Mouse (Mus musculus) heart, adult 2 months (tissue): ENCODE data around the gene Klhl24. TPM values are rescaled to one million over a fixed set of nuclear protein-coding genes. Genes with fewer than 3 reads are reported as not detected.
A peak's percentile ranks its signal among the peaks of the same experiment; 100 is the strongest.

Experiments used
- DNase-seq, 2 experiments: peaks; one replicate each; pipeline ENCODE4 v3.0.0; 2021
- H3K27ac ChIP-seq: fragments of 200-600 bp; 2 replicates; pipeline ENCODE4 v1.8.1; 2022
- H3K27me3 ChIP-seq: fragments of 200-500 bp; 2 replicates; pipeline ENCODE4 v1.6.1; 2012; ENCODE audit warnings: mild to moderate bottlenecking, low read length, inconsistent platforms, mixed read lengths; ENCODE audit not compliant: control insufficient read depth, insufficient read depth
- H3K36me3 ChIP-seq: fragments of 200-500 bp; 2 replicates; pipeline ENCODE4 v1.6.1; 2012; ENCODE audit warnings: low read length, inconsistent platforms; ENCODE audit not compliant: control insufficient read depth, insufficient read depth
- H3K4me1 ChIP-seq: fragments of 200-500 bp; 2 replicates; pipeline ENCODE4 v1.6.1; 2011; ENCODE audit warnings: low read length; ENCODE audit not compliant: control insufficient read depth, insufficient read depth
- H3K4me3 ChIP-seq: fragments of 200-600 bp; 2 replicates; pipeline ENCODE4 v1.8.1; 2022
- H3K79me2 ChIP-seq: fragments of 200-500 bp; replicated peaks from 2 replicates; pipeline ENCODE4 v1.6.1; 2012; ENCODE audit warnings: mild to moderate bottlenecking, inconsistent platforms, low read length, moderate library complexity, mixed read lengths; ENCODE audit not compliant: control insufficient read depth, insufficient read depth
- H3K9ac ChIP-seq: fragments of 200-500 bp; 2 replicates; pipeline ENCODE4 v1.6.1; 2012; ENCODE audit warnings: low read depth, mild to moderate bottlenecking, control low read depth, inconsistent platforms, low read length, mixed read lengths
- CTCF ChIP-seq: fragments of 200-600 bp; IDR thresholded peaks from 2 replicates; pipeline ENCODE4 v1.8.1; 2022; ENCODE audit warnings: antibody characterized with exemption, mild to moderate bottlenecking, moderate library complexity
- EP300 ChIP-seq: fragments of 200-500 bp; IDR thresholded peaks from 2 replicates; pipeline ENCODE4 v1.6.1; 2011; ENCODE audit warnings: low read depth, low read length, control low read depth; ENCODE audit not compliant: insufficient read depth
- POLR2A ChIP-seq: fragments of 200-500 bp; IDR thresholded peaks from 2 replicates; pipeline ENCODE4 v1.6.1; 2011; ENCODE audit warnings: mild to moderate bottlenecking, low read depth, low read length, control low read depth; ENCODE audit not compliant: insufficient read depth
- WGBS: fragments of 180-500 bp; shearing (Covaris S2); methylation state at CpG from one replicate; pipeline ENCODE4 v1.1.7; 2018; 5-methylcytosine and 5-hydroxymethylcytosine counted together
- intact Hi-C: fragments of 180-260 bp; cut with DNase I; formaldehyde crosslinking; loops from one replicate; pipeline ENCODE4 v1.15.1; 2025
- polyA plus RNA-seq: library from polyadenylated mRNA; depleted of rRNA; stranded (reverse); fragments of >200 nt; gene quantifications from 2 replicates; pipeline ENCODE4 v1.2.3, GENCODE M21; 2012
- total RNA-seq, 2 experiments: library from RNA; stranded (reverse); gene quantifications; 2 replicates each; pipeline ENCODE4 v1.2.3; 2021

The Klhl24 gene
- total and polyA plus RNA-seq, 3 experiments = 43.7 to 323 (median 256) TPM

DNA sequence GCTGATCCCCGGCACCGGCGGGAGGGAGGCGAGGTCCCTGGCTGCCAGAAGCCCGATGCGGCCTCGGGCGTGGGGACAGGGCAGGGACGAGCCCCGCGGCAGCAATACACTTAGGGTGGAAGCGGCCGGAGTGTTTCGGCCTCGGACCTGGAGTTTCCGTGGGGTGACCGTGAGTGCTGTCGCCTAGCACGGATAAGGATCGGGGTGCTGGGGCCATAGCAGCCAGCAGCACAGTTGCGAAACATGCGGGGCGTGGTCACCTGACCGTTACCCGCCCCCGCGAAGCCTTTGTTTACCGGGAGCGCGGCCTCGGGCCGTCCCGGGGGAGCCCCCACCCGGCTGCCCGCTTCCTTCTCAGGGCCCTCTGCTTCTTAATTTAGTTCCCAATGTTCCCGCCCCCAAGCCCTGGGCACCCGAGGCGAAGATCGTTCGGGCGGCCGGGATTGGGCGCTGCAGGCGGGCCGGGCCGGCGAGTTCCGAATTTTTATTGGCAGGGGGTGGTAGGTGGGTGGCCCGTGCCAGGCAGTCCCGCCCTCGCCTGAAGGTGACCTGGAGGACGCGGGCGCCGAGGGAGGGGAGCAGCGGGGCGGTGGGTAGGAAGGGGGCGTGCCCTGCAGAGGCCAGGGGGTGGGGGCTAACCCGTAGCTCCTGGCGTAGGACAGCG is 501 bp downstream of the Klhl24 start:
- H3K27ac ChIP-seq = peak overlapping the region; percentile 100
- no peaks in the 10 kb centered on the region for H3K27me3 ChIP-seq
- TF ChIP-seq POLR2A (no peak; the same call in 1 of the 2 replicates), EP300 (0 out of 2 replicates have a peak, but pooled peaks have one; percentile 7)
- intact Hi-C loops = loop anchor here (1.0 to 10.0 kb wide), 7 partner anchors 43 to 373 kb away; partner anchors contain the start of genes Klhl6, Parl and Yeats2
- H3K36me3 ChIP-seq = peaks cover 25% of the 10 kb centered on the region
- peak overlapping the region; percentile 100 for H3K4me3 ChIP-seq
- peaks cover 9% of the 10 kb centered on the region for H3K4me1 ChIP-seq
- under 1% methylated on average over 61 of the region's 61 CpGs for WGBS
- 0 out of 2 replicates have a peak, but pooled peaks cover 2% of the 10 kb centered on the region for H3K79me2 ChIP-seq
- peak overlapping the region; percentile 96 for H3K9ac ChIP-seq
- peak; percentile 94 to 98 for DNase-seq

- Histone ChIP-seq H3K27me3 (no peaks in the 10 kb centered on the region), H3K27ac (peak overlapping the region; percentile 100), H3K4me3 (peak overlapping the region; percentile 100), H3K36me3 (peaks cover 27% of the 10 kb centered on the region), H3K9ac (peak overlapping the region; percentile 96), H3K79me2 (0 out of 2 replicates have a peak, but pooled peaks cover 4% of the 10 kb centered on the region), H3K4me1 (peaks cover 9% of the 10 kb centered on the region)
- DNase-seq = no peak
- TF ChIP-seq EP300 (no peak), POLR2A (peak; percentile 19; the same call in 1 of the 2 replicates), CTCF (no peak)
- WGBS = under 1% methylated on average over 4 of the region's 4 CpGs
- intact Hi-C loops = loop anchor here (5.0 to 10.0 kb wide), 5 partner anchors 66 to 374 kb away; partner anchors contain the start of genes Klhl6 and Parl
These were observed 1.0 kb downstream of the Klhl24 start for GRCm38 (mm10) chr16:20098375-20098727.

DNA sequence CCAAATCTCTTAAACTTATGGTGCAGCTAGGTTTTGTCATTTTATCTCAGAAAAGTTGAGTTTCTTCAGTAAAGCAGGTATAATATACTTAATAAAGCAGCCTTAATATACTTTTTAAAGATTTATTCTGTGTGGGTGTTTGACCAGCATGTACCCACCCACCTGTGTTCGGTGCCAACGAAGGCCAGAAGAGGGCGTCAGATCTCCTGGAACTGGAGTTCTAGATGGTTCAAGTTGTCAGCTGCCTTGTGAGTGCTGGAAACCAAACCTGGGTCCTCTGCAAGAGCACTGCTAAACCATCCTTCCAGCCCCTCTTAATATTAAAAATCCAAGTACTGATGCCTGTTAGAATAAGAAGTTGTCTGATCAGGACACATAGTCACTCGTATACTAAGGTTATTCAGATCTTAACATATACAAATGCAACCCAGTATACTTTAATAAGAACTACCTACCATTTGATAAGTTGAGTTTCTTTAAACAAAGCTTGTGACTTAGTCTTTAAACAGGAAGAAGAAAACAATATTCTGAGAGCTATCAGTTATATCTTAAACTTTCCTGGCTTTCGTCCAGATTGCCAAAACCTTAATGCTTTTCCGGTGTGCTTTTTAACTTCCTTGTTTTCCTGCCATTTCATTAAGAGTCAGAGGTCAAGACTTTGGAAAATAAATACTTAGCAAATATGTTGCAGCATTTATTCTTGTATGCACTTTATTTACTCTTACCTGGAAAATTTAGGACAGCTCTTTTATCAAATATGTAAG is 1.7 kb downstream of the Klhl24 start:
- H3K4me3 ChIP-seq = peak overlapping the region; percentile 100
- peak overlapping the region; percentile 100 for H3K27ac ChIP-seq
- peak; percentile 42 for TF ChIP-seq CTCF
- no peak for TF ChIP-seq EP300
- no peak for TF ChIP-seq POLR2A
- peaks cover 9% of the 10 kb centered on the region for H3K4me1 ChIP-seq
- 50% methylated on average over 6 of the region's 6 CpGs for WGBS
- H3K79me2 ChIP-seq = peaks cover 5% of the 10 kb centered on the region
- intact Hi-C loops = loop anchor here (5.0 to 10.0 kb wide), 5 partner anchors 67 to 374 kb away; partner anchors contain the start of genes Klhl6 and Parl
- peaks cover 33% of the 10 kb centered on the region for H3K36me3 ChIP-seq
- peak in 1 of 2 experiments; percentile 38 for DNase-seq
- no peak overlapping the region for H3K9ac ChIP-seq
- H3K27me3 ChIP-seq = no peaks in the 10 kb centered on the region

- Histone ChIP-seq H3K36me3 (peaks cover 69% of the 10 kb centered on the region), H3K27me3 (no peaks in the 10 kb centered on the region), H3K27ac (no peak overlapping the region), H3K79me2 (peaks cover 10% of the 10 kb centered on the region), H3K4me1 (peaks cover 10% of the 10 kb centered on the region), H3K4me3 (no peak overlapping the region), H3K9ac (no peak overlapping the region)
- TF ChIP-seq CTCF (no peak), EP300 (no peak), POLR2A (no peak)
- DNase-seq = no peak
- WGBS = 65% methylated on average over 8 of the region's 8 CpGs
- intact Hi-C loops = no loop called here
These were observed 9.7 kb downstream of the Klhl24 start for GRCm38 (mm10) chr16:20106996-20107395.

DNA sequence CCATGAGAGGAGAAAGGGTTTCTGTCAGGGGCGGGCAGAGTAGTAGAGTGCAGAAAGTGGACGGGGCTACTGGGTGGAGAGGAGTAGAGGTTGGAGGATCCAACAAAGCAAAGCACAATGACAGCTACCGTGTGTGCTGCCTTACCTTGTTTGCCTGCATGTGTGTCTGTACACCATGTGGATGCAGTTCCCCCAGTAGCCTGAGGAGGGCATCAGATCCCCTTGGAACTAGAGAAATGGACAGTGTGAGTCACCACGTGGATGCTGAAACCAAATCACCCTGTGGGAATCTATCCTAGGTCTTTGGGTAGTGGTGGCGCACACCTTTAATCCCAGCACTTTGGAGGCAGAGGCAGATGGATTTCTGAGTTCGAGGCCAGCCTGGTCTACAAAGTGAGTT is 11.6 kb downstream of the Klhl24 start:
- H3K9ac ChIP-seq = no peak overlapping the region
- H3K27ac ChIP-seq = no peak overlapping the region
- intact Hi-C loops = no loop called here
- peaks cover 11% of the 10 kb centered on the region for H3K79me2 ChIP-seq
- peaks cover 70% of the 10 kb centered on the region for H3K36me3 ChIP-seq
- H3K27me3 ChIP-seq = no peaks in the 10 kb centered on the region
- H3K4me3 ChIP-seq = no peak overlapping the region
- H3K4me1 ChIP-seq = peaks cover 13% of the 10 kb centered on the region
- peak; percentile 36 for TF ChIP-seq CTCF
- TF ChIP-seq EP300 = no peak
- 94% methylated on average over 6 of the region's 6 CpGs for WGBS
- DNase-seq = no peak

- H3K27me3 ChIP-seq = no peaks in the 10 kb centered on the region
- H3K4me1 ChIP-seq = peaks cover 10% of the 10 kb centered on the region
- no peak overlapping the region for H3K9ac ChIP-seq
- 26% methylated on average over 2 of the region's 2 CpGs for WGBS
- peaks cover 79% of the 10 kb centered on the region for H3K36me3 ChIP-seq
- H3K4me3 ChIP-seq = no peak overlapping the region
- no peak for TF ChIP-seq POLR2A
- no peak for TF ChIP-seq EP300
- no peak for TF ChIP-seq CTCF
- intact Hi-C loops = loop anchor here (10.0 kb wide), 1 partner anchor 312 kb away; the partner anchor contains the start of gene Abcc5
- H3K79me2 ChIP-seq = peaks cover 5% of the 10 kb centered on the region; the same call in 1 of the 2 replicates
- no peak overlapping the region for H3K27ac ChIP-seq
- DNase-seq = no peak
These were observed 15.3 kb downstream of the Klhl24 start for GRCm38 (mm10) chr16:20112649-20113048.
